Mouse (Mus musculus): ENCODE measurements at regions not wholly inside any gene's neighbourhood (a gene's known extent, or its start where the extent isn't known, plus 50 kb on each side); places are given as distances from the start of the nearest gene placed in this dataset.

GRCm38 (mm10) chr15:36427334-36427733 is 580.2 kb downstream of the Zfp706 start:
- Histone ChIP-seq H3K9me3 (ENCODE audit: control insufficient read depth, low read length) (no peaks in the 10 kb centered on the region), H3K4me2 (ENCODE audit: low read length) (no peak overlapping the region), H3K27ac (ENCODE audit: low read depth, low read length) (no peak overlapping the region), H3K4me1 (ENCODE audit: control insufficient read depth, insufficient read depth, low read depth, low read length) (no peaks in the 10 kb centered on the region), H3K4me3 (ENCODE audit: low read length) (no peak overlapping the region), H3K9ac (ENCODE audit: low read depth, low read length) (no peak overlapping the region), H3K36me3 (ENCODE audit: control insufficient read depth, insufficient read depth, low read length) (no peaks in the 10 kb centered on the region), H3K27me3 (replicated peaks; ENCODE audit: control insufficient read depth, insufficient read depth, low read length) (no peaks in the 10 kb centered on the region)
- WGBS: 62% methylated on average over 4 of the region's 4 CpGs
- ATAC-seq: no peak

- Histone ChIP-seq H3K27ac (ENCODE audit: low read depth, low read length) (no peak overlapping the region), H3K9me3 (ENCODE audit: control insufficient read depth, low read length) (no peaks in the 10 kb centered on the region), H3K36me3 (ENCODE audit: control insufficient read depth, insufficient read depth, low read length) (no peaks in the 10 kb centered on the region), H3K4me3 (ENCODE audit: low read length) (no peak overlapping the region), H3K27me3 (replicated peaks; ENCODE audit: control insufficient read depth, insufficient read depth, low read length) (no peaks in the 10 kb centered on the region), H3K9ac (ENCODE audit: low read depth, low read length) (no peak overlapping the region), H3K4me2 (ENCODE audit: low read length) (no peak overlapping the region), H3K4me1 (ENCODE audit: control insufficient read depth, insufficient read depth, low read depth, low read length) (no peaks in the 10 kb centered on the region)
- no peak for ATAC-seq
- 75% methylated on average over 8 of the region's 8 CpGs for WGBS
Measured at GRCm38 (mm10) chr15:36425902-36426301, 581.7 kb downstream of the Zfp706 start.

GRCm38 (mm10) chr15:36424047-36424446 is 583.5 kb downstream of the Zfp706 start:
- Histone ChIP-seq H3K4me3 (ENCODE audit: low read length) (no peak overlapping the region), H3K27me3 (replicated peaks; ENCODE audit: control insufficient read depth, insufficient read depth, low read length) (no peaks in the 10 kb centered on the region), H3K4me1 (ENCODE audit: control insufficient read depth, insufficient read depth, low read depth, low read length) (no peaks in the 10 kb centered on the region), H3K4me2 (ENCODE audit: low read length) (no peak overlapping the region), H3K36me3 (ENCODE audit: control insufficient read depth, insufficient read depth, low read length) (no peaks in the 10 kb centered on the region), H3K9me3 (ENCODE audit: control insufficient read depth, low read length) (no peaks in the 10 kb centered on the region), H3K27ac (ENCODE audit: low read depth, low read length) (no peak overlapping the region), H3K9ac (ENCODE audit: low read depth, low read length) (no peak overlapping the region)
- WGBS: 92% methylated on average over 8 of the region's 8 CpGs
- ATAC-seq: no peak

- no peaks in the 10 kb centered on the region for H3K4me1 ChIP-seq (ENCODE audit: control insufficient read depth, insufficient read depth, low read depth, low read length)
- no peak for ATAC-seq
- no peak overlapping the region for H3K4me2 ChIP-seq (ENCODE audit: low read length)
- H3K36me3 ChIP-seq (ENCODE audit: control insufficient read depth, insufficient read depth, low read length): no peaks in the 10 kb centered on the region
- no peak overlapping the region for H3K9ac ChIP-seq (ENCODE audit: low read depth, low read length)
- WGBS: 79% methylated on average over 3 of the region's 3 CpGs
- no peaks in the 10 kb centered on the region for H3K9me3 ChIP-seq (ENCODE audit: control insufficient read depth, low read length)
- H3K27me3 ChIP-seq (replicated peaks; ENCODE audit: control insufficient read depth, insufficient read depth, low read length): no peaks in the 10 kb centered on the region
- no peak overlapping the region for H3K27ac ChIP-seq (ENCODE audit: low read depth, low read length)
- no peak overlapping the region for H3K4me3 ChIP-seq (ENCODE audit: low read length)
Measured at GRCm38 (mm10) chr15:36422781-36423180, 584.8 kb downstream of the Zfp706 start.

GRCm38 (mm10) chr15:36419943-36420480 is 587.6 kb downstream of the Zfp706 start:
- Histone ChIP-seq H3K4me1 (ENCODE audit: control insufficient read depth, insufficient read depth, low read depth, low read length) (no peaks in the 10 kb centered on the region), H3K9ac (ENCODE audit: low read depth, low read length) (no peak overlapping the region), H3K4me3 (ENCODE audit: low read length) (no peak overlapping the region), H3K27ac (ENCODE audit: low read depth, low read length) (no peak overlapping the region), H3K9me3 (ENCODE audit: control insufficient read depth, low read length) (no peaks in the 10 kb centered on the region), H3K27me3 (replicated peaks; ENCODE audit: control insufficient read depth, insufficient read depth, low read length) (no peaks in the 10 kb centered on the region), H3K36me3 (ENCODE audit: control insufficient read depth, insufficient read depth, low read length) (no peaks in the 10 kb centered on the region), H3K4me2 (ENCODE audit: low read length) (no peak overlapping the region)
- no peak for ATAC-seq
- WGBS: 88% methylated on average over 7 of the region's 7 CpGs

- no peaks in the 10 kb centered on the region for H3K4me1 ChIP-seq (ENCODE audit: control insufficient read depth, insufficient read depth, low read depth, low read length)
- H3K4me2 ChIP-seq (ENCODE audit: low read length): no peak overlapping the region
- H3K9ac ChIP-seq (ENCODE audit: low read depth, low read length): no peak overlapping the region
- H3K36me3 ChIP-seq (ENCODE audit: control insufficient read depth, insufficient read depth, low read length): no peaks in the 10 kb centered on the region
- no peak overlapping the region for H3K27ac ChIP-seq (ENCODE audit: low read depth, low read length)
- no peak overlapping the region for H3K4me3 ChIP-seq (ENCODE audit: low read length)
- H3K27me3 ChIP-seq (replicated peaks; ENCODE audit: control insufficient read depth, insufficient read depth, low read length): no peaks in the 10 kb centered on the region
- ATAC-seq: no peak
- no peaks in the 10 kb centered on the region for H3K9me3 ChIP-seq (ENCODE audit: control insufficient read depth, low read length)
- WGBS: 60% methylated on average over 3 of the region's 3 CpGs
Measured at GRCm38 (mm10) chr15:36417426-36417825, 590.1 kb downstream of the Zfp706 start.

GRCm38 (mm10) chr15:36415552-36416249 is 591.9 kb downstream of the Zfp706 start:
- H3K4me3 ChIP-seq (ENCODE audit: low read length): no peak overlapping the region
- no peak overlapping the region for H3K9ac ChIP-seq (ENCODE audit: low read depth, low read length)
- no peak for ATAC-seq
- no peaks in the 10 kb centered on the region for H3K9me3 ChIP-seq (ENCODE audit: control insufficient read depth, low read length)
- H3K27ac ChIP-seq (ENCODE audit: low read depth, low read length): no peak overlapping the region
- 78% methylated on average over 5 of the region's 5 CpGs for WGBS
- H3K27me3 ChIP-seq (replicated peaks; ENCODE audit: control insufficient read depth, insufficient read depth, low read length): no peaks in the 10 kb centered on the region
- no peaks in the 10 kb centered on the region for H3K36me3 ChIP-seq (ENCODE audit: control insufficient read depth, insufficient read depth, low read length)
- H3K4me1 ChIP-seq (ENCODE audit: control insufficient read depth, insufficient read depth, low read depth, low read length): no peaks in the 10 kb centered on the region
- H3K4me2 ChIP-seq (ENCODE audit: low read length): no peak overlapping the region

GRCm38 (mm10) chr15:36412016-36412415 is 595.6 kb downstream of the Zfp706 start:
- 94% methylated on average over 3 of the region's 3 CpGs for WGBS
- no peak for ATAC-seq

GRCm38 (mm10) chr15:36405446-36405845 is 602.1 kb downstream of the Zfp706 start:
- Histone ChIP-seq H3K9me3 (ENCODE audit: control insufficient read depth, low read length) (no peaks in the 10 kb centered on the region), H3K4me3 (ENCODE audit: low read length) (no peak overlapping the region), H3K4me2 (ENCODE audit: low read length) (no peak overlapping the region), H3K36me3 (ENCODE audit: control insufficient read depth, insufficient read depth, low read length) (no peaks in the 10 kb centered on the region), H3K9ac (ENCODE audit: low read depth, low read length) (no peak overlapping the region), H3K4me1 (ENCODE audit: control insufficient read depth, insufficient read depth, low read depth, low read length) (no peaks in the 10 kb centered on the region), H3K27me3 (replicated peaks; ENCODE audit: control insufficient read depth, insufficient read depth, low read length) (no peaks in the 10 kb centered on the region), H3K27ac (ENCODE audit: low read depth, low read length) (no peak overlapping the region)
- 55% methylated on average over 3 of the region's 3 CpGs for WGBS
- no peak for ATAC-seq

More at GRCm38 (mm10) chr15:36412016-36412415, 595.6 kb downstream of the Zfp706 start:
- H3K9ac ChIP-seq (ENCODE audit: low read depth, low read length): no peak overlapping the region
- no peak overlapping the region for H3K4me3 ChIP-seq (ENCODE audit: low read length)
- H3K9me3 ChIP-seq (ENCODE audit: control insufficient read depth, low read length): no peaks in the 10 kb centered on the region
- no peaks in the 10 kb centered on the region for H3K4me1 ChIP-seq (ENCODE audit: control insufficient read depth, insufficient read depth, low read depth, low read length)
- H3K4me2 ChIP-seq (ENCODE audit: low read length): no peak overlapping the region
- no peak overlapping the region for H3K27ac ChIP-seq (ENCODE audit: low read depth, low read length)
- no peaks in the 10 kb centered on the region for H3K27me3 ChIP-seq (replicated peaks; ENCODE audit: control insufficient read depth, insufficient read depth, low read length)
- no peaks in the 10 kb centered on the region for H3K36me3 ChIP-seq (ENCODE audit: control insufficient read depth, insufficient read depth, low read length)
